Mouse (Mus musculus) thymus, postnatal 25 days (tissue): ENCODE measurements around the gene Clk2.
"Not testable (repeated sequence)": the region's sequence is repeated elsewhere in the genome, so short reads cannot be mapped to it uniquely, and the experiment has no call there.

ENCODE experiments used
- DNase-seq: peaks from one replicate; pipeline ENCODE4 v3.0.0; 2022

The Clk2 gene

GRCm38 (mm10) chr3:89161207-89161606 is 3.4 kb upstream of the Clk2 start:
- DNase-seq, result not testable (repeated sequence)

GRCm38 (mm10) chr3:89161786-89162185 is 2.8 kb upstream of the Clk2 start:
- no peak for DNase-seq

GRCm38 (mm10) chr3:89163123-89163522 is 1.5 kb upstream of the Clk2 start:
- DNase-seq, result no peak

- DNase-seq, result peak; percentile 29
These were observed 851 bp upstream of the Clk2 start for GRCm38 (mm10) chr3:89163643-89164245.

- DNase-seq, result no peak
These were observed 774 bp downstream of the Clk2 start for GRCm38 (mm10) chr3:89165268-89165870.

- no peak for DNase-seq
These were observed 2.4 kb downstream of the Clk2 start for GRCm38 (mm10) chr3:89166945-89167344.

GRCm38 (mm10) chr3:89174844-89175243 is 10.2 kb downstream of the Clk2 start:
- DNase-seq, result no peak

GRCm38 (mm10) chr3:89175544-89175943 is 10.9 kb downstream of the Clk2 start:
- DNase-seq, result no peak

- no peak for DNase-seq
These were observed 11.8 kb downstream of the Clk2 start for GRCm38 (mm10) chr3:89176421-89176820.

- DNase-seq, result peak; percentile 77
These were observed 12.9 kb downstream of the Clk2 start, which contains the start of gene Scamp3 for GRCm38 (mm10) chr3:89177242-89178106. Gene Scamp3, plus strand, starts transcription at chr3:89177473.

GRCm38 (mm10) chr3:89178107-89178385 is 13.5 kb downstream of the Clk2 start:
- no peak for DNase-seq

GRCm38 (mm10) chr3:89179056-89179455 is 14.5 kb downstream of the Clk2 start:
- no peak for DNase-seq

GRCm38 (mm10) chr3:89181749-89182500 is 17.3 kb downstream of the Clk2 start:
- DNase-seq, result no peak

- no peak for DNase-seq
These were observed 18.0 kb downstream of the Clk2 start for GRCm38 (mm10) chr3:89182531-89183057.

GRCm38 (mm10) chr3:89183058-89183958 is 18.7 kb downstream of the Clk2 start, which contains the start of gene Fam189b:
Gene Fam189b, plus strand, starts transcription at chr3:89183143.
- DNase-seq, result peak; percentile 89

- no peak for DNase-seq
These were observed 19.3 kb downstream of the Clk2 start for GRCm38 (mm10) chr3:89183959-89184315.

- DNase-seq, result peak; percentile 81
These were observed 22.6 kb downstream of the Clk2 start for GRCm38 (mm10) chr3:89187197-89187596.

- DNase-seq, result peak; percentile 74
These were observed 23.3 kb downstream of the Clk2 start for GRCm38 (mm10) chr3:89187690-89188477.

GRCm38 (mm10) chr3:89188478-89188875 is 23.9 kb downstream of the Clk2 start:
- peak; percentile 74 for DNase-seq

GRCm38 (mm10) chr3:89190436-89190835 is 25.8 kb downstream of the Clk2 start:
- peak; percentile 65 for DNase-seq

GRCm38 (mm10) chr3:89193351-89193750 is 28.8 kb downstream of the Clk2 start:
- DNase-seq, result no peak
